Mouse (Mus musculus) liver, embryonic 14.5 days (tissue): ENCODE data around the gene Igf2bp2.

Source experiments
- CTCF ChIP-seq: IDR thresholded peaks from 2 replicates; pipeline ENCODE4 v1.5.1; 2016; ENCODE audit warnings: antibody characterized with exemption, low read depth, control low read depth
- EP300 ChIP-seq: IDR thresholded peaks from 2 replicates; pipeline ENCODE4 v1.6.1; 2016; ENCODE audit warnings: antibody characterized with exemption, low read depth

- TF ChIP-seq EP300, result no peak
- TF ChIP-seq CTCF, result no peak
Measured at GRCm38 (mm10) chr16:22151706-22152315, 11.3 kb downstream of the Igf2bp2 start.
